Mouse (Mus musculus) left cerebral cortex, adult 18-20 months (tissue): ENCODE measurements at regions not wholly inside any gene's neighbourhood (a gene's known extent, or its start where the extent isn't known, plus 50 kb on each side); places are given as distances from the start of the nearest gene placed in this dataset.
"Not testable (repeated sequence)": the region's sequence is repeated elsewhere in the genome, so short reads cannot be mapped to it uniquely, and the experiment has no call there.

Experiments used
- DNase-seq, 2 experiments: peaks; one replicate each; pipeline ENCODE4 v3.0.0; 2021 to 2022; ENCODE audit warnings: low spot score in 2 of 2, mixed read lengths in 1 of 2

- DNase-seq, result no peak
Measured at GRCm38 (mm10) chrX:122935358-122935757, 94.1 kb downstream of the Gm17521 start.

GRCm38 (mm10) chrX:122892682-122893081, 136.8 kb downstream of the Gm17521 start:
- DNase-seq, result no peak

- no peak for DNase-seq
Measured at GRCm38 (mm10) chrX:122854453-122854852, 175.0 kb downstream of the Gm17521 start.

DNA sequence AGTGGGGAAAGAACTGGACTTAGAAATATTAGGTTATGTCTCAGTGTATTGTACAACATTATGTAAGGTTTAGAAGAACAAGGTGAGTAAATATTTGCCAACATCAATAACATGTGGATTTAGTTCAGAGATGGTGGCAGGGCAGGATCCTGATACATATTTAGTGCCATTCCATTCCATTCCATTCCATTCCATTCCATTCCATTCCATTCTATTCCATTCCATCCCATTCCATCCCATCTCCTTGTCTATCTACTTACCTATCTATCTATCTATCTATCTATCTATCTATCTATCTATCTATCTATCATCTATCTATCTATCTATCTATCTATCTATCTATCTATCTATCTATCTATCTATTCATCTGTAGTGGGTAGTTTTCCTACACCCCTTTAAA, 198.2 kb downstream of the Gm17521 start:
- not testable (repeated sequence) for DNase-seq

GRCm38 (mm10) chrX:122826035-122826434, 203.4 kb downstream of the Gm17521 start:
- peak; percentile 11 to 23 for DNase-seq
